23 mouse cellular contexts compared by ENCODE assay signal in the genomic region with DNA sequence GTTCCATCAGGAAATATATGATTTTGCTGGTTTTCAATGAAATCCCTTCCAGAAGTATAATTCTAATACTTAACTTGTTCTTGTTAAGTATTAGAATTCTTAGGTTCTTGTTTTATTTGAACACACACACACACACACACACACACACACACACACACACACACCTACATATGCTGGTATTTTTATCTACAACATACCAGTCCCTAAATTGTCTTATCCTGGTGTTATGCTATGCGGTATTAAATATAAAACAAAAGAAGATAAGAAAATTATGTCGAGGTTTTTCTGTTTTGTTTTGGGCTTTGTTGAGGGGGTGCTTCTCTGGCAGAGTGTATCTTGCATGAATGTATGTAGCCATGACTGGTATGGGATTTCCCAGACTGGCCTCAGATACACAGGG. TPM values are rescaled to one million over a fixed set of nuclear protein-coding genes. Genes with fewer than 3 reads are reported as not detected.
DNase-seq lines count a peak whose midpoint lies in the region; ATAC-seq and TF ChIP-seq lines count a peak whose summit lies in the region.
"Had no signal": no experiment of that assay in that cellular context is flagged by ENCODE, and none has a peak within 500 bp of the region (broad histone marks: within the 10 kb centered on the region; RNA-seq: fewer than 3 reads in every experiment).

No protein-coding gene starts in this region.

- no peaks in the 10 kb centered on the region for H3K9me3 ChIP-seq in liver, postnatal 0 days (ENCODE audit: low read length)
- no peaks in the 10 kb centered on the region for H3K9me3 ChIP-seq in liver, embryonic 12.5 days (replicated peaks)
- no peaks in the 10 kb centered on the region for H3K9me3 ChIP-seq in MEL (replicated peaks; ENCODE audit: insufficient read depth, low read length)
- H3K9me3 ChIP-seq in limb, embryonic 10.5 days (replicated peaks), result no peaks in the 10 kb centered on the region
- H3K9me3 ChIP-seq: G1E had no signal

- no peak overlapping the region for H3K4me2 ChIP-seq in liver, postnatal 0 days (ENCODE audit: low read depth, low read length)
- H3K4me2 ChIP-seq in liver, embryonic 12.5 days, result no peak overlapping the region

- TF ChIP-seq RAD21 in MEL (IDR thresholded peaks at IDR 0.05; ENCODE audit: low read depth, low read length), result no peak

- ATAC-seq in liver, postnatal 0 days, result no peak
- ATAC-seq in liver, embryonic 12.5 days, result no peak
- peak; percentile 61; the same call in 1 of the 2 replicates for ATAC-seq in megakaryocyte progenitor cell, adult 5-6 weeks (replicated peaks; ENCODE audit: poor library complexity)
- peak; percentile 74 for ATAC-seq in megakaryocyte-erythroid progenitor cell, adult 5-6 weeks (replicated peaks; ENCODE audit: low FRiP score, low TSS enrichment, poor library complexity, severe bottlenecking)
- ATAC-seq: activated CD4-positive, CD25-positive, alpha-beta regulatory T cell, adult 4 months; CD4-positive, CD25-positive, alpha-beta regulatory T cell, adult 4 months; Patski had no signal

- no peak for TF ChIP-seq EP300 in liver, postnatal 0 days (IDR thresholded peaks at IDR 0.05; ENCODE audit: low read depth)
- TF ChIP-seq EP300 in MEL (IDR thresholded peaks at IDR 0.05; ENCODE audit: low read depth in 1 of 2, low read length in 2 of 2), result peak; percentile 17 to 60; a peak in 2 of 4 replicates

- H3K27me3 ChIP-seq in liver, postnatal 0 days (ENCODE audit: insufficient read depth, low read length), result no peaks in the 10 kb centered on the region
- peaks cover 5% of the 10 kb centered on the region; the same call in 1 of the 2 replicates for H3K27me3 ChIP-seq in liver, embryonic 12.5 days (replicated peaks)
- no peaks in the 10 kb centered on the region; a peak in 2 of 4 replicates for H3K27me3 ChIP-seq in MEL (ENCODE audit: control insufficient read depth in 1 of 2, insufficient read depth in 2 of 2, low read length in 2 of 2)
- H3K27me3 ChIP-seq in limb, embryonic 10.5 days (ENCODE audit: low read depth, poor library complexity, severe bottlenecking), result peaks cover 96% of the 10 kb centered on the region
- H3K27me3 ChIP-seq: CH12.LX had no signal

- WGBS in liver, postnatal 0 days (ENCODE audit: insufficient replicate concordance), result 59% methylated on average over 2 of the region's 2 CpGs
- WGBS in liver, embryonic 12.5 days (ENCODE audit: insufficient replicate concordance), result 47% methylated on average over 2 of the region's 2 CpGs
- 88% methylated on average over 2 of the region's 2 CpGs for WGBS in limb, embryonic 10.5 days

- no peak overlapping the region for H3K4me3 ChIP-seq in liver, postnatal 0 days (ENCODE audit: low read depth, low read length)
- H3K4me3 ChIP-seq in liver, embryonic 12.5 days, result no peak overlapping the region
- H3K4me3 ChIP-seq in MEL (ENCODE audit: control insufficient read depth in 1 of 2, insufficient read depth in 1 of 2, low read depth in 2 of 2, low read length in 2 of 2), result no peak overlapping the region
- no peak overlapping the region for H3K4me3 ChIP-seq in limb, embryonic 10.5 days

- H3K27ac ChIP-seq in liver, postnatal 0 days (ENCODE audit: low read depth), result no peak overlapping the region
- H3K27ac ChIP-seq in liver, embryonic 12.5 days, result no peak overlapping the region
- no peak overlapping the region for H3K27ac ChIP-seq in MEL (ENCODE audit: control insufficient read depth, low read depth, low read length)
- no peak overlapping the region for H3K27ac ChIP-seq in limb, embryonic 10.5 days

- no peaks in the 10 kb centered on the region for H3K79me2 ChIP-seq in MEL (ENCODE audit: control insufficient read depth, insufficient read depth, low read length, poor library complexity)

- no peak overlapping the region for H3K9ac ChIP-seq in liver, postnatal 0 days (replicated peaks)
- H3K9ac ChIP-seq in liver, embryonic 12.5 days, result no peak overlapping the region
- H3K9ac ChIP-seq in MEL (ENCODE audit: control insufficient read depth, low read depth, low read length, poor library complexity, severe bottlenecking), result no peak overlapping the region

- TF ChIP-seq CTCF in liver, postnatal 0 days (IDR thresholded peaks at IDR 0.05; ENCODE audit: low read depth), result 0 out of 2 replicates have a peak, but pooled peaks have one; percentile 1
- TF ChIP-seq CTCF in MEL (IDR thresholded peaks at IDR 0.05 in 2 of 3, conservative IDR thresholded peaks at IDR 0.05 in 1 of 3; ENCODE audit: control insufficient read depth in 1 of 3, insufficient read depth in 1 of 3, low read depth in 2 of 3, low read length in 3 of 3, poor library complexity in 1 of 3, severe bottlenecking in 1 of 3), result no peak

- H3K36me3 ChIP-seq in liver, postnatal 0 days (replicated peaks; ENCODE audit: insufficient read depth, low read length), result no peaks in the 10 kb centered on the region
- H3K36me3 ChIP-seq in liver, embryonic 12.5 days, result no peaks in the 10 kb centered on the region
- H3K36me3 ChIP-seq in MEL (ENCODE audit: control insufficient read depth in 1 of 2, insufficient read depth in 2 of 2, low read length in 2 of 2), result peaks cover 0 to 19% of the 10 kb centered on the region in 2 experiments; a peak in 2 of 4 replicates
- no peaks in the 10 kb centered on the region for H3K36me3 ChIP-seq in limb, embryonic 10.5 days
- H3K36me3 ChIP-seq: G1E had no signal

- TF ChIP-seq POLR2A in MEL (IDR thresholded peaks at IDR 0.05; ENCODE audit: control insufficient read depth in 1 of 2, insufficient read depth in 1 of 2, low read depth in 1 of 2, low read length in 2 of 2, poor library complexity in 1 of 2), result no peak

- H3K4me1 ChIP-seq in liver, postnatal 0 days (ENCODE audit: insufficient read depth), result no peaks in the 10 kb centered on the region
- no peaks in the 10 kb centered on the region for H3K4me1 ChIP-seq in liver, embryonic 12.5 days
- H3K4me1 ChIP-seq in MEL (ENCODE audit: control insufficient read depth in 1 of 2, insufficient read depth in 2 of 2, low read length in 2 of 2), result peaks cover 10 to 12% of the 10 kb centered on the region in 2 experiments
- H3K4me1 ChIP-seq in limb, embryonic 10.5 days, result no peaks in the 10 kb centered on the region

- no peak for DNase-seq in liver, postnatal 0 days
- peak; percentile 24 for DNase-seq in MEL (ENCODE audit: low read depth, low spot score)
- no peak for DNase-seq in limb, embryonic 10.5 days (ENCODE audit: low spot score)
- DNase-seq in urinary bladder, postnatal 36 days (ENCODE audit: low spot score in 2 of 2), result no peak
- DNase-seq in testis, postnatal 14 days (ENCODE audit: low spot score), result no peak
- DNase-seq: adrenal gland, adult 2 months; adrenal gland, adult 8-10 months; adrenal gland, postnatal 10 days; adrenal gland, postnatal 14 days; adrenal gland, postnatal 25 days; adrenal gland, postnatal 36 days; B cell, adult 2 months; cerebellum, adult 11 months; cerebellum, adult 11-12 months; cerebellum, adult 18-20 months had no signal

TF ChIP-seq in MEL, 35 proteins besides CTCF, POLR2A, EP300 and RAD21:
- TF ChIP-seq UBTF (IDR thresholded peaks at IDR 0.05; ENCODE audit: borderline replicate concordance, insufficient read depth, low read depth, low read length) (no peak), MYB (IDR thresholded peaks at IDR 0.05; ENCODE audit: low read depth, low read length) (no peak), E2F4 (IDR thresholded peaks at IDR 0.05; ENCODE audit: borderline replicate concordance, low read depth, low read length) (no peak), POLR2AphosphoS5 (IDR thresholded peaks at IDR 0.05; ENCODE audit: borderline replicate concordance, low read depth, low read length) (no peak), POLR2AphosphoS2 (IDR thresholded peaks at IDR 0.05; ENCODE audit: low read length) (no peak), TBP (IDR thresholded peaks at IDR 0.05; ENCODE audit: low read depth, low read length) (no peak), USF1 (IDR thresholded peaks at IDR 0.05; ENCODE audit: low read depth, low read length) (no peak), ELF1 (IDR thresholded peaks at IDR 0.05; ENCODE audit: low read depth, low read length) (no peak), GATA1 (IDR thresholded peaks at IDR 0.05; ENCODE audit: low read depth, low read length) (peak; percentile 38; the same call in 1 of the 2 replicates), MYC (IDR thresholded peaks at IDR 0.05; ENCODE audit: low read depth, low read length) (no peak), ETS1 (IDR thresholded peaks at IDR 0.05; ENCODE audit: low read depth, low read length) (0 out of 2 replicates have a peak, but pooled peaks have one; percentile 30), TCF12 (IDR thresholded peaks at IDR 0.05; ENCODE audit: low read depth, low read length) (peak; percentile 58; the same call in 1 of the 2 replicates), RCOR1 (IDR thresholded peaks at IDR 0.05; ENCODE audit: low read depth, low read length) (0 out of 2 replicates have a peak, but pooled peaks have one; percentile 40), MEF2A (IDR thresholded peaks at IDR 0.05; ENCODE audit: extremely low read depth, insufficient replicate concordance, low read depth, low read length, poor library complexity, severe bottlenecking) (no peak), JUND (IDR thresholded peaks at IDR 0.05; ENCODE audit: low read depth, low read length) (no peak)
TF ChIP-seq in MEL: peak in this region for 4.

RNA-seq across cellular contexts. Expression of a gene that starts 12.2 kb away (rescaled TPM):
- polyA plus RNA-seq in liver, postnatal 0 days (2015; fragmentation: Nextera tagmentation; extraction: Ambion mirVana), result 7.6 and 9.5 TPM in 2 replicates
- 12.5 and 12.8 TPM in 2 replicates for polyA plus RNA-seq in liver, embryonic 12.5 days (2016; fragmentation: Nextera tagmentation; extraction: Ambion mirVana)
- total RNA-seq in MEL (2012; rRNA removed), result 16.6 and 20.7 TPM in 2 replicates
- polyA plus RNA-seq in MEL (2012; ENCODE audit: insufficient read depth in 1 of 2, insufficient read length in 2 of 2, low read depth in 1 of 2, low replicate concordance in 2 of 2, missing spikeins in 1 of 2), result 10 to 100 TPM in 1 of 2 experiments, not detected in 1; 31.0 TPM
- 84.0 and 95.6 TPM in 2 replicates for total RNA-seq in megakaryocyte progenitor cell, adult 5-6 weeks (2015)
- total RNA-seq in megakaryocyte progenitor cell, adult 5-6 weeks (2017), result 62.2 and 72.5 TPM in 2 replicates
- 46.3 and 60.7 TPM in 2 replicates for total RNA-seq in megakaryocyte-erythroid progenitor cell, adult 5-6 weeks (2014; fragmentation: Nextera tagmentation)
- 30.5 and 32.0 TPM in 2 replicates for total RNA-seq in megakaryocyte-erythroid progenitor cell, adult 5-6 weeks (2017)
- polyA plus RNA-seq in limb, embryonic 10.5 days (2016; fragmentation: Nextera tagmentation; extraction: Ambion mirVana), result 12.4 and 16.4 TPM in 2 replicates

Comparison
In these comparisons a context has a peak if more than half of its experiments do, and no peak if none do; other contexts are left out.
1. ATAC-seq: peak in megakaryocyte progenitor cell, adult 5-6 weeks (single experiment) and megakaryocyte-erythroid progenitor cell, adult 5-6 weeks (single experiment); none in liver, postnatal 0 days (single experiment) and liver, embryonic 12.5 days (single experiment).